Mouse (Mus musculus) hindbrain, embryonic 14.5 days (tissue): ENCODE results near the gene Ceacam15. TPM values are rescaled to one million over a fixed set of nuclear protein-coding genes. Genes with fewer than 3 reads are reported as not detected.
A peak's percentile ranks its signal among the peaks of the same experiment; 100 is the strongest.
"Not testable (repeated sequence)": the region's sequence is repeated elsewhere in the genome, so short reads cannot be mapped to it uniquely, and the experiment has no call there.

Experiments
- ATAC-seq: fragments of 200-750 bp; cut with Nextera tagmentation; 2 replicates; pipeline ENCODE4 v1.8.0; 2017; ENCODE audit warnings: moderate number of reproducible peaks, mild to moderate bottlenecking, moderate TSS enrichment, moderate library complexity; ENCODE audit not compliant: low FRiP score
- DNase-seq: peaks from one replicate; pipeline ENCODE4 v3.0.0-alpha.2; 2015; ENCODE audit warnings: low spot score
- H3K27ac ChIP-seq: fragments of 300-500 bp; sonication (generic); 2 replicates; pipeline ENCODE4 v1.5.1; 2014; ENCODE audit warnings: mild to moderate bottlenecking, moderate library complexity
- H3K27me3 ChIP-seq: fragments of 300-500 bp; sonication (generic); 2 replicates; pipeline ENCODE4 v1.6.1; 2014; ENCODE audit warnings: mild to moderate bottlenecking, low read length, mixed read lengths; ENCODE audit not compliant: control insufficient read depth, insufficient read depth
- H3K36me3 ChIP-seq: fragments of 300-500 bp; sonication (generic); replicated peaks from 2 replicates; pipeline ENCODE4 v1.6.1; 2014; ENCODE audit not compliant: control insufficient read depth, insufficient read depth
- H3K4me1 ChIP-seq: fragments of 300-500 bp; sonication (generic); replicated peaks from 2 replicates; pipeline ENCODE4 v1.6.1; 2014; ENCODE audit warnings: antibody characterized with exemption, low read length, mixed read lengths; ENCODE audit not compliant: control insufficient read depth, insufficient read depth
- H3K4me2 ChIP-seq: fragments of 300-500 bp; sonication (generic); replicated peaks from 2 replicates; pipeline ENCODE4 v1.6.1; 2014; ENCODE audit warnings: mild to moderate bottlenecking, moderate library complexity
- H3K4me3 ChIP-seq: fragments of 300-500 bp; sonication (generic); replicated peaks from 2 replicates; pipeline ENCODE4 v1.5.1; 2014; ENCODE audit warnings: mild to moderate bottlenecking, low read length
- H3K9ac ChIP-seq: fragments of 300-500 bp; sonication (generic); 2 replicates; pipeline ENCODE4 v1.6.1; 2014
- H3K9me3 ChIP-seq: fragments of 300-500 bp; sonication (generic); 2 replicates; pipeline ENCODE4 v1.6.1; 2016; ENCODE audit warnings: low read length; ENCODE audit not compliant: control insufficient read depth
- WGBS: fragments of 180-500 bp; shearing (Covaris S2); extraction: QIAGEN DNeasy Blood & Tissue Kit; methylation state at CpG from one replicate; pipeline ENCODE4 v1.1.7; 2014; 5-methylcytosine and 5-hydroxymethylcytosine counted together
- polyA plus RNA-seq: library from polyadenylated mRNA; unstranded; fragments of >200 nt; fragmentation: Nextera tagmentation; extraction: Ambion mirVana; gene quantifications from 2 replicates; pipeline ENCODE4 v1.2.1, GENCODE M21; 2014

The Ceacam15 gene
- polyA plus RNA-seq, 1 experiment from 2014 or later = not detected

DNA sequence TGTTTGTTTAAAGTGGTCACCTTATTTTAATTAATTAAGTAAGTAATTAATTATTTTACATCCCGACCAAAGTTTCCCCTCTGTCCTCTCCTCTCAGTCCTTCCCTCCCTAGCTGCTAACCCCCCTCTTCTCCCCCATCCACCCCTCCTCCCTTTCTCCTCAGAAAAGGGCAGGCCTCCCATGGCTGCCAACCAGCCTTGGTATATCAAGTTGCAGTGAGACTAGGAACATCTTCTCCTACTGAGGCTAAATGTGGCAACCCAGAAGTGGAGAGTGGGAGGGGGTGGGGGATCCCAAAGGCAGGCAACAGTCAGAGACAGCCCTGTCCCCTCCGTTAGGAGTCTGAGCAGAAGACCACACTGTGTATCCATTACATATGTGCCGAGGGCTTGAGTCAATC is 40.4 kb downstream of the Ceacam15 start:
- ATAC-seq (no peak), DNase-seq (no peak)
- H3K36me3 ChIP-seq = no peaks in the 10 kb centered on the region
- WGBS = 64% methylated on average over 3 of the region's 3 CpGs
- H3K4me2 ChIP-seq = no peak overlapping the region
- no peak overlapping the region for H3K4me3 ChIP-seq
- H3K9ac ChIP-seq = no peak overlapping the region
- no peak overlapping the region for H3K27ac ChIP-seq
- no peaks in the 10 kb centered on the region for H3K4me1 ChIP-seq
- no peaks in the 10 kb centered on the region for H3K9me3 ChIP-seq
- H3K27me3 ChIP-seq = no peaks in the 10 kb centered on the region

DNA sequence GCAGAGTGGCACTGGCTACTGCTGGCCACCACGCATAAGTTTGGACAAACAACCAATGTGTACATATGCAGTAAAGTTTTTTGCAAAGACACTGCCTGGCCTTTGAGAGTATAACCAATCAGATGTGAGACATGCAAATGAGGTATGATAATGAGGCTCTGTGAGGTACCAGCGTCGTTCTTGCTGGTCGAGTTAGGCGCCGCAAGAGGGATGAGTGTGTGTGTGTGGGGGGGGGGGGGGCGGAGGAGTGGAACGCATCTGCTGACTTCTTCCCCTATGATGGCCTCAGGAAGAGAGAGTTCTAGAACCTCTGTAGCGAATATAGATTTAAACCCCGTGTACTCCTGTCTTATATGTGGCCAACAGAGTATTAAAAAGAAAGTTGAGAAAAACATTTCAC is 41.6 kb downstream of the Ceacam15 start:
- H3K9me3 ChIP-seq, H3K27ac ChIP-seq, DNase-seq: not testable (repeated sequence)

DNA sequence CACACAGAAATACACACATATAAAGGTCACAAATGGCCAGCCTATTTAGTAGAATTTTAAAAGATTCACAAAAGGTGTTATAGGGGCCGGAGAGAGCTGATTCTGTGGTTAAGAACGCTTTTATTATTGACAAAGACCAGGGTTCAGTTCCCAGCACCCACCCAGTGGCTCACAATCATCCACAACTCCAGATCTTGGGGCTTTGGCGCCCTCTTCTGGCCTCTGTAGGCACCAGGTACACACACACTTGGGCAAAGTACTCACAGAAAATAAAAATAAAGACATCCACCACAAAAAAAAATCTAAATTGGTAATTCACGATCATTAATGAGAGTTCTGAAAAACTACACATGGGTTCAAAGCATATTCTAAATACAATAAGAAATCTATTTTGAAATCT is 43.6 kb downstream of the Ceacam15 start:
- 68% methylated on average over 4 of the region's 4 CpGs for WGBS
- DNase-seq (no peak), ATAC-seq (no peak)
- no peak overlapping the region for H3K27ac ChIP-seq
- H3K4me2 ChIP-seq = no peak overlapping the region
- H3K36me3 ChIP-seq = no peaks in the 10 kb centered on the region
- H3K9me3 ChIP-seq = no peaks in the 10 kb centered on the region
- H3K9ac ChIP-seq = no peak overlapping the region
- no peaks in the 10 kb centered on the region for H3K4me1 ChIP-seq
- H3K27me3 ChIP-seq = no peaks in the 10 kb centered on the region
- H3K4me3 ChIP-seq = no peak overlapping the region

More for the DNA sequence above, 41.6 kb downstream of the Ceacam15 start:
- WGBS = 16% methylated on average over 9 of the region's 10 CpGs
- ATAC-seq, H3K4me3 ChIP-seq, H3K9ac ChIP-seq, H3K4me1 ChIP-seq, H3K4me2 ChIP-seq, H3K36me3 ChIP-seq, H3K27me3 ChIP-seq: not testable (repeated sequence)

DNA sequence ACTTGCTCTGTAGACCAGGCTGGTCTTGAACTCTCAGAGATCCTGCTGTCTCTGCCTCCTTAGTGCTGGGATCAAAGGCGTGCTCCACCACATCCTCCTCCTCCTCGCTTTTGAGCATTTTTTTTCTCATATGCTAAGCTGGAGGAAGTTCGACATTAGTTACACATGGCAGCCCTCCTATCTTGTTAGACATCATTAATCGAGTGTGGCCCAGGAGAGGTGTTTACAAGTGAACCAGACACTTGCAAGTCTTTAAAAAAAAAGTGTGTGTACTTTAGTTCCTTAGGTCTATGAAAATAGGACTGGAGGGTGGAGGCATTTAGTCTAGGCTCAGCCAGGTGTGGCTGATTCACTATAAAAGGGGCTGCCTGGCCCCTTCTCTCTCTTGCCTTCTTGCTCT is 44.5 kb downstream of the Ceacam15 start:
- WGBS = 79% methylated on average over 4 of the region's 4 CpGs
- H3K27ac ChIP-seq = no peak overlapping the region
- no peak overlapping the region for H3K4me3 ChIP-seq
- no peak overlapping the region for H3K9ac ChIP-seq
- H3K4me1 ChIP-seq = no peaks in the 10 kb centered on the region
- H3K4me2 ChIP-seq = no peak overlapping the region
- no peaks in the 10 kb centered on the region for H3K36me3 ChIP-seq
- H3K9me3 ChIP-seq = no peaks in the 10 kb centered on the region
- no peak for ATAC-seq
- H3K27me3 ChIP-seq = no peaks in the 10 kb centered on the region
- DNase-seq = no peak

DNA sequence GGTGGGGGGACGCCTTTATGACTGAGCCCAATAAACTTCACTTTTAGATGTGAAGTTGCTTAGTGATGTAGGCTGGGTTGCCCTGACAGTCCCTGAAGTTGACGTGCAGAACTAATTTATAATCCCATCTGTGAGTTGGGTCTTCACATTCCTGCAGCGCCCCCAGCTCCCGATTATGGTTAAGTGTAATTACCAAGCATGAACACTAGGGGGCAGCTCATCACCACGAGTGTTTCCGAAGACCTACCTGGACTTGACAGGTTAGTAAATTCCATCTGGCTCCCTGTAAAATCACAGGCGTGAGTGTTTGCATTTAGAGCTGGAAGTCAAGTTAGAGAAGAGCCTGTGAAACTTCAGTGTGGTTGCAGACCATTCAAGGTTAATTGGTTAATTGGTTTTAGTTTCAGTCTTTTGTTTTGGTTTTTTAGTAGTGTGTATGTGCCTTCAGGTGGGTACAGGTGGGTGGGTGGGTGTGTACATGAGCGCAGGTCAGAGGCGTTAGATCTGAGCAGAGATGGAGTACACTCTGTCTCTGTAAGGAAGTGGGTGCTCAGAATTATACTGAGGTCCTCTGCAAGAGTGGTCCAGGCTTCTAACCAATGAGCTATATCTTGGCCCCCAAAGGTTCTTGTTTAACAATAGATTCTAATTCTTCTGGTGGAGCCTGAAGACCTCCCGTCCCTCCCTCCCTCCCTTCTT is 45.8 kb downstream of the Ceacam15 start:
- Histone ChIP-seq H3K27ac (no peak overlapping the region), H3K4me1 (no peaks in the 10 kb centered on the region), H3K4me2 (no peak overlapping the region), H3K4me3 (no peak overlapping the region), H3K9ac (no peak overlapping the region), H3K9me3 (no peaks in the 10 kb centered on the region), H3K27me3 (no peaks in the 10 kb centered on the region), H3K36me3 (no peaks in the 10 kb centered on the region)
- ATAC-seq (peak; percentile 48; the same call in 1 of the 2 replicates), DNase-seq (peak; percentile 87)
- WGBS = 23% methylated on average over 10 of the region's 10 CpGs

DNA sequence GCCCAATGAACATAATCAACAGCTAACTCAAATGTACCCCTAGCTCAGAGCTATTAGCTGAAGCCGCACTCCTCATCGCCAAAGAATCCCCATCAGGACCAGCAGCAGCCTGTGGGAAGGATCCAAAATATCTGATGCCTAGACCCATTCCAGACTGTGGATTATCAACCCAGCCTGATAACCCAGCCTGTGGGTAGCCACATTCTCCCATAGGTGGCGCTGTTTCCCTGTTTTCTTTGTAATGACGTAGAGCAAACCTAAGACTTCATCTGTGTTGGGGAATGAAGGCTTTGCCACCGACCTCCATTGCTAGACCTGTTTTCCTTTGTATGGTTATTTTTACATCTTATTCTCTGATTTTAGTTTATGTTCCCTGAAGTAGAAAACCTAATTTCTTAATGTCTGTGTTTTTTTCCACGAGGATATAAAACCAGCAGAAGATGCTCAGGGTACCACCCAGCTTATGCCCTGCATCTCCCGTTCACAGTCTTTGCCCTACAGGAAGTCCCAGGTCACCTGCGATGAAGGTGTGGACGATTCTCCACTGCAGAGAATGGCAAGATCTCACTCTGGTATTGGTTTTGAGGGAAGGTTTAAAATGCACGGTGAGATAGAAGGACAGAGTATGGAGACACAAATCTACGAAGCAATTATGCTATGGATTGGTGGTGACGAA is 47.3 kb downstream of the Ceacam15 start:
- Histone ChIP-seq H3K4me3 (no peak overlapping the region), H3K4me2 (peak overlapping the region; percentile 33), H3K36me3 (no peaks in the 10 kb centered on the region), H3K27me3 (no peaks in the 10 kb centered on the region), H3K9me3 (no peaks in the 10 kb centered on the region), H3K4me1 (no peaks in the 10 kb centered on the region), H3K9ac (no peak overlapping the region), H3K27ac (no peak overlapping the region)
- 36% methylated on average over 12 of the region's 12 CpGs for WGBS
- DNase-seq = peak; percentile 95
- peak; percentile 84 for ATAC-seq

DNA sequence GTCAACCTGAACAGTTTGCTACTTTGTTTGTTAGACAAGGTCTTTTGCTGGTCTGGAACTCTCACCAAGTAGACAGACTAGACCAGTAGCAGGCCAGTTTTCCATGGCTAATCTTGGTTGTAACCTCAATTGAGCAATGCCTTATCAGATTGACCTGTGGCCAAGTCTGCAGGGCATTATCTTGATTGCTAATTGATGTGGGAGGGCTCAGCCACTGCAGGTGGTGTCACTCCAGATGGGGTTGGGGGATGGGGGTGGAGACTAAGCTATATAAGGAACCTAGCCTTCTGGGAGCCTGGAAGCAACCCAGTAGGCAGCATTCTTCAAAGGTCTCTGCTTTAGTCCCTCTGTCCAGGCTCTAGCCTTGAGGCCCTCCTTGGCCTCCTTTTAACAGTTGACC is 51.8 kb downstream of the Ceacam15 start:
- H3K4me2 ChIP-seq = no peak overlapping the region
- H3K27ac ChIP-seq = no peak overlapping the region
- no peaks in the 10 kb centered on the region for H3K4me1 ChIP-seq
- H3K9me3 ChIP-seq = no peaks in the 10 kb centered on the region
- no peak overlapping the region for H3K9ac ChIP-seq
- no peaks in the 10 kb centered on the region for H3K36me3 ChIP-seq
- no peaks in the 10 kb centered on the region for H3K27me3 ChIP-seq
- no peak overlapping the region for H3K4me3 ChIP-seq
- no peak for ATAC-seq
- no peak for DNase-seq

DNA sequence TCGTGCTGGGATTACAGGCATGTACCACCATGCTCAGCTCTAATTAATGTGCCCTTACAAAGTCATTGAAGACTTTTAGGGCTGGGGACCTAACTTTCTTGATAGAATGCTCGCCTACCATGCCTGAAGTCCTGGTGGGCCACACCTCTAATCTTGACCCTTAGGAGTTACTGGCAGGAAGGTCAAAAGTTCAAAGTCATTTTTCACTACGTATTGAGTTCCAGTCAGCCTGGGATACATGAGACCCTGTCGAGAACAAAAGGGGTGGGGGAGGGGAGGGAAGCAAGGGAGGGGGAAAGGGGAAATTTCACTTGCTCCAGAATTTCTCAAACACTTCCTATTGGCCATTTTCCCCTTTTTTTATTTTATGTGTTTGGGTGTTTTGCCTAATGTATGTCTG is 52.4 kb downstream of the Ceacam15 start:
- WGBS = 51% methylated on average over 4 of the region's 4 CpGs

More for the DNA sequence above, 52.4 kb downstream of the Ceacam15 start:
- Histone ChIP-seq H3K9ac (no peak overlapping the region), H3K4me1 (peaks cover 5% of the 10 kb centered on the region; the same call in 1 of the 2 replicates), H3K9me3 (no peaks in the 10 kb centered on the region), H3K4me2 (no peak overlapping the region), H3K27ac (no peak overlapping the region), H3K4me3 (no peak overlapping the region), H3K36me3 (no peaks in the 10 kb centered on the region), H3K27me3 (no peaks in the 10 kb centered on the region)
- DNase-seq = no peak
- no peak for ATAC-seq
